Mouse (Mus musculus): ENCODE measurements around the gene Baiap3.

The Baiap3 gene

DNA sequence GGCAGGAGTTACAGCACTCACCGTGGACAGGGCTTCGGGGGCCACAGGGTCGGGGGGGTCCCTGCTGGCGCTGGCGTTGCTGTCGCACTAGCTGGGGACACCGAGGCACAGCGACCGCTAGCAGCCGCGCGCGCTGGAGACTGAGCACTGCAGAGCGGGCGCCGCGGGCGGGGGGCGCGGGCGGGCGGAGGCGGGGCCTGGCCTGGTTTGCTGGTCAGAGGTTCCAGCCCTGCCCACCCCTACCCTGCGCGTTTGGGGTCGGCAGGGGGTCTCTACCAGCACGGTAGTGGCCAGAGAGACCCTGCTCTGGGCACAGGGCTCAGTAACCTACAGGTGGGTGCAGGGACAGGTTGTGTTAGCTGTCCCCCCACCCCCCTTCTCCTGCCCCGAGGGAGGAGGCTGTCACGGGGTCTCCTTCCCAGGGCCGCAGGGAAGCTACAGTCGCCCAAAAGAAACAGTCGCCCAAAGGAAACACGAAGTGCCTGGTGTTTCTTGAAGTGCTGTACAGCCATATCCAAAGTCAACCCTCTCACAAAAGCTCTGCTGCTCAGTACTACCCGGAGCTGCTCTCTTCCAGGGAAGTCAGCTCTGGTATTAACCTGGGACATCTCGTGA, at the start of gene Baiap3:
Gene Baiap3 (minus strand): TSS at position 225 of the 615 bp plus-strand sequence.
- DNase-seq: peak; percentile 52 to 63

DNA sequence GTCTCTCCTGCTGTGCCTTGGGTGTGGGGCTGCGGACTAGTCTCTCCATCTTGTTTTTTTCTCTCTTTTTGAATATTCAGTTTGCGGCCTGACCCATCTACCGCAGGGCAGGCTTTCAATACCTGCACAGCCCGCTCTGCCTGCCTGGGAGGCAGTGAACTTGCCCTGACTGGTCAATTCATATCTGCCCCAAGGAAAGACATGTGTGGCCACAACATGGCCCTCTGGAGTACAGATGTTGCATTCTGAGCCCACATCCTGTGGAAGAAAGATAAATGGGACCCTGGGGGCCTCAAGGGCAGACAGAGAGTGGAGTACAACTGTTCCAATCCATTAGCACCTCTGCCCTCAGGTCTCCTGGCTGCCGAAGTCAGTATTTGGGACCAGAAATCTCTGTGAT, 41.9 kb upstream of the Baiap3 start, which contains the start of gene Prss34:
Gene Prss34 (plus strand): TSS at position 301 of the 400 bp plus-strand sequence.
- DNase-seq: no peak

DNA sequence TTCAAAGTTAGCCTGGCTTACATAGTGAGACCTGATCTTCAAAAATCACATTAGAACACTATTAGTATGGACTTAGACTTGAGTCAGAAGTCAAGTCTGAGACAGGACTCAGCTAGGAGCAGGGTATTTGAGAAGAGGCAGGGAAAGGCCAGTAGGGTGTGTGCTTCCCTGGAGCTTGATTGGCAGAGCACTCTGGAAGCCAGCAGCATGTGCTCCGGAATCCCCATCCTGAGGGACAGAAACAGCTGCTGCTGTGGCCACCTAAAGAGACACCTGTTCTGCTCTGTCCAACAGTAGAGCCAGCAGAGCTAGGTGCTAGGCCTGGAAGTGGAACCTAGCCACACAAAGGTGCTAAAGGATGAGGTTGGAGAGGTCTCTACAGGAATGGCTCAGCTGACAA, 37.9 kb upstream of the Baiap3 start:
- DNase-seq: no peak

DNA sequence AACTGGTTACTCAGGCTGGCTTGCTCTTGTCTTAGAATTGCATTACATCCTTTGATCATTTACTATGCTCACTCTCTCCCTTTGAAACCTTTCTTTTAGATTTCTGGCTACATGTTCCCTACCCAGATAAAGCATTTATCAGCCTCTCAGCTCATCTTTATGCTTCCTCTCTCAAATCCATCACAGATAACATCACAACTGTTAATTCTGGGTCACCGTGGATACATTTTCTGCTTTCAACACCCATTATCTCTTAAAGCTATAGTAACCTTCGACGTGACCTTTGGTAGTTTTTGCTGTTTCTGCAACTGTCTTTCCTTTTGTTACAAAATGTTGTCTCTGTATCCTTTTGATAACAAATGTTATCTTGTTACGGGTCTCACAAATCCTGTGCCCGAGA, 37.3 kb upstream of the Baiap3 start:
- no peak for DNase-seq

DNA sequence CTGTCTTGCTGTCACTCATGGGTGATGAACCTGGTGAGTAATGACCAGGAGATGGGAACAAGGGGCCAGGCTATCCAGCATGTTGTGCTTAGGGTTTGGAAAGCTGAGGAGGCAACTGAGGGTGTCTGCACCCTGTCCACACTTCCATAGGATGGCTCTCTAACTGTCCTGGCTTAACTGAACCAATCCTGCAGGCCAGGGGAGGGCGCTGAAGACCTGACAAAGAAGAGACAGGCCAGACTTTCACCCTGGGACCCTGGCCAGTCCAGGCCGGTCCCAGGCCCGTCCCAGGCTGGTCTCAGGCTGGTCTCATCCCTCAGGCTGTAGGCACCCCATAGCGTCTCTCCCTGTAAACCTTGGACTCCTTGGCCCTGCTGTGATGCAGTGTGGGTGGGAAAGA, 34.2 kb upstream of the Baiap3 start:
- no peak for DNase-seq

DNA sequence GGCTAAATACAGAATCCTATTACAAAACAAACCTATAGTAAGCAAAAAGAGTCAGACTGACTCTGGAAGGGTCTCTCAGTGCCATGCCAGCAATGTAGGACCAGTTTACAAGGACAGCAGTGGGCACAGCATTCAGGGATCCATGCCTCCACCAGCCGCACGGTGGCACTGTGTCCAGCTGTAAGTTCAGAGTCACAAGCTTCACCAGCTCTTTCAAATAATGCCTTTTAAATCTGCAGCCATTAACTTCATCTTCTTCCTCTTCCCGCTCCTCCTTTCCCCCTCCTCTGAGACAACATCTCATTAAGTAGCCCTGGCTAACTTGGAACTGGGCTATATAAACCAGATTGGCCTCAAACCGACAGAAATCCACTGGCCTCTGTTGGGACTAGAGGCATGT, 32.7 kb upstream of the Baiap3 start:
- DNase-seq: peak; percentile 40 to 48

DNA sequence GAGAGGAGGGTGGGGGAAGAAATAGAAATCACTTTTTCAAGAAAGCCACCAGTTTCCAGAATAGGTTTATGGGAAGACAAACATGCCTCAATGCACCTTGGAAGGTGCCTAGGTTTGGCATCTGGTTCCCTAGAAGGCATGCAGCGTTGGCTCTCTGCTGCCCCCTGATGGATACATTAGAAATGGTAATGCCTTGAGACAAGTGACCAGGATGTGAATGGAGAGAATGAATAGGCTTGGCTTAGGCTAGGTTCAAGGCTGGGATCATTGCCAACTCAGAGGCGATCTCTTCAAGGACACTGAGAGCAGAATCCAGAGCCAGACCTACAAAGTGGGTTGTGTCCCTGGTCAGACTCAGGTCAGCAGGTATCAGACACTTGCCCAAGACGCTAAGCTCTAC, 28.9 kb upstream of the Baiap3 start:
- peak; percentile 52 to 63 for DNase-seq

DNA sequence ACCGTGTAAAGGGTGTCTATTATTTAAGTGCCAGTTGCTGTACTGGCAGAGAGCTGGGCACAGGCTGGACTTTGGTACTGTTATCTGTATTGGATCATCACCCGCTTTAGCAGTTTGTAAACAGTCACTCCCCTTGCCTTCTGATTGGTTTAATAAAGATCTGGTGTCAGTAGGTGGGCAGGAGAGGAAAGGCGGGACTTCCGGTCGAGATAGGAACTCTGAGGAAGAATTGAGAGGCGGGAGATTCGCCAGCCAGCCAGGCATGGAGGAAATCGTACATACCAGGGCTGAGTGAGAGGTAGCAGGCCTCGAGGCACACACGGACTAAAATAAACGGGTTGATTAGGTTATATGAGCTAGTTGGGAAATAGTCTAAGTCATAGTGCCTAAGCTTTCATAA, 26.0 kb upstream of the Baiap3 start:
- DNase-seq: peak in 1 of 2 experiments; percentile 32

DNA sequence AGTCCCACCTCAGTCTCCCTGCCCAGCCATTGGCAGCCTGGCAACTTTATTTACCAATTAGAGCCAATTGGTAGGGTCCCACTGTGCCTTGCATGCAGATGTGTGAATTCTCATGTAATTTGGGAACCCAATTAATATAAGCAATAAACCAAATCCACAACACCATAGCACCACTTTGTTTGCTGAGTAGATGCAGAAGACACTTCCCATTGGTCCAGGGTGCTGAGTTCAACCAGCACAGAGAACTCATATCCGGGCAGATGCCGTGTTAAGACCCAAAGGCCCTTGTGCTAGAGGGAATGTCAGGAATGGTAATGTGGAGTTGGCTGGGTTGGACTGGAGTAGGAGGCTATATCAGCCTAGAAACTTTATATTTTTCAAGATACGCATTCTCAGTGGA, 19.7 kb upstream of the Baiap3 start:
- DNase-seq: no peak

DNA sequence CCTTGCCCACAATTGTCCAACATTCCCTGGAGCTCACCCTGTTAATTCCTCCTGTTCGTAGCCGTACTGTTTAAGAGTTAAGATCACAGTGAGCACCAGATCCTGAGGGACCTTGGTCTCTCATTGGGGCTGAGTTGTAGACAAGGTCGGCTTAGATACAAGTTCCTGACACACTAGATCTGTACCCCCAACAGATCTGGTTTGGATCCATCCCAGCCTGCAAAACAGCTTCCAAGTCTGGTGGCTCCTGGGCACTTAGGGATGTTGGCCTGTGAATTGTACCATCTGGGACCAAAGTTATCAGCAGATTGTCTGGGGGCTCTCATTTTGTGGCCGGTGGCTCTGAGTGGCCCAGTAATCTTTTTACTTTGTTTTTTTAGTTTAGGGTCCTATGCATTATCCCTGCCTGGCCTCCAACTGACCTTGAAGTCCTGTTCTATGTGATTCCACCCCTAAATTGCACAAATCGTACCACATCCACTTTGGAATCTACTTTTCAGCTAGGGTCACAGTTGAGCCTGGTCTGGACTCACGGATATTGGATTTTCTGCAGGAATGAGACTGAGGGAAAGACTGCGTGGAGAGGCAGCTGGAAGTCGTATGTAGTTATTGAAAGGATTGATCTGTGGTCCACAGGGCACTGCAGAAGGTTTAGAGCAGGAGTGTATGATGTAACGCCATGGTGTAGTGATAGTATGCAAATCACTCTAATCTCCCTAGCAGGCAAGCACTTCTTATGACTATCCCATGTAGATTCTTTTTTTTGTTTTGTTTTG, 18.6 kb upstream of the Baiap3 start, which contains the start of gene Ube2i:
Gene Ube2i (minus strand): TSS at position 52 of the 776 bp plus-strand sequence.
- no peak for DNase-seq

DNA sequence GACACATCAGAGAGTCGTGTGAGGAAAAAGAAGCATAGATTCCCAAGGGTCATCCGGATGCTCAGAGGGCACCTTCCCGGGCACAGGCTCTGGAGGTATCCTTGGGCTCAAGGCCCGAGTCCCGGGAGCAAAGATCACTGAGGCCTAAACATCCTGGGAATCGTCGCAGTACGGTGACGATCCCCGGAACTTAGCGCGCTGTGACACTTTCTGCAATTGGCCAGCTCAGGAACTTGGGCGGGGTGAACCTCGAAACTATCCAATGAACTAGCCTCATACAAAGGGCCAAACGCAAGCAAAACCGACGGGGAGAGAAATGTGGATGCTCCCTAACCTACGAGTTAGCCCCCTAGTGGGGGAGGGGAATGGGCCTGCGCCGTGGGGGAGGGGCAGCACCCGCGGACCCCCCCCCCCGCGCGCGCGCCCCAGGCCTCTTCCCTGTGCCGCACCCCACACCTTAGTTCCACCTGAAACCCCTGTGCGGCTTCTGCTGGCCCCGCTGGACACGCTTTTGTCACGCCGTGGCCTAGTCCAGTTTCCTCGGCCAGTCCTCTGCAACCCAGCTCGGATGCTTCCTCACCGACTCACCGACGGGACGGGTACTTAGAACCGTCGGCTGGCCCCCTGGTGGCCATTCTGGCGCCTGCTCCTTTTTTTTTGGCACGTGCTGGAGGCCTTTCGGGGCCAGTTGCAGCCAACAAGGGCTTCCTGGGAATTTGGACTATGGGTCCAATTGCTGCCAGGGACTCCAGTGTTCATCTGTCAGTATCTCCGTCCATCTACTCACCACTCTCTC, 17.7 kb upstream of the Baiap3 start:
- DNase-seq: peak; percentile 93 to 98

DNA sequence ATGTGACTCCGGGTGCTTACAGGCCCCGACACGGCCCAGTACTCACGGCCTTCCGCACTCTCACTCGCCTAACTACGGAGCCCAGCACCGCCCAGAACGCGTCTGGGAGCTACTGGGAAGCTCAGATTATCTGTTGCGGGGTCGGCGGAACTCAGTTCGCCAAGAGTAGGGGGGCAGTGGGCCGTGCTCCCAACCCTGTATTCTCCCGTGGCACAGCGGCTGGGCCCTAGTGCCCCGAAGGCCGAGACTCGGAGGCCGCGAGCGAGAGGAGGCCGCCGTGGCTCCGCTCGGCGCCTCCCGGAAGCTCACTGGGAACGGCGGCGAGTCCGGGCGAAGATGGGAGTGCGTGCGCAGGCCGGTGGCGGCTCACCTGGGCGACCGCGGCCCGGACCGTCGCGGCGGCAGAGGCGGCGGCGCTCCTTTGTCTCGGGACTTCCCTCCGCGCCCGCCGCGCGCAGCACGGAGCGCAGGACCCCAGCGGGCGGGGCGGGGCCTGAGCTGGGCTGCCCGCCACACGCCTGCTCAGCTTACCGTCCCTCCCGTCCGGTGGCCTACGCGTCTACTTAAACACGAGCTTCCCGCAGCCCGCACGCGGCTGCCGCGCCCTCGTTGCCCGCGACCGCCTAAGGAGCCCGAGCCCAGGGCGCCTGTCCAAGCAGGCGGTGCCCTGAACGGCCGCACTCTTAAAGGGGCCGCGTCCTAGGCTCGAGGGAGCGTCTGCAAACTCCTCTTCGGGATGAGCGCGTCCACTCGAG, 17.0 kb upstream of the Baiap3 start:
- DNase-seq: peak in 1 of 2 experiments; percentile 87

DNA sequence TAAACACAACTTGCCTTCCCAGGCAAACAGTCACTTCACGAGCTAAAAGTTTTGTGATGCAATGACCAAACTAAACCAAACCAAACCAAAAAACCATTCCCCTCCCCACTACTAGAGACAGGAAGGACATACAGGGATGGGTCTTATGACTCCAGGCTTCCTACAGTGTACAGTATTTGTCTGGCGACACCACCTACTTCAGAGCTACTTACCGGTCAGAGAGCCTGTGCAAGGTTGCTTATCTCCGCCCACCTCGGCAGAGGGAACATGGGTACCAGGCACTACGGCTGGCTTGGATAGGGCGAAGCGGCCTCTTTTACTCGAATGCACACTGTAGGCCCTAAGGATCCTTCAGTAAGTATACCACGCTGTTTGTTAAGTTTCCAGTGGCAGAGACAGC, 16.2 kb upstream of the Baiap3 start:
- DNase-seq: peak; percentile 9 to 37

DNA sequence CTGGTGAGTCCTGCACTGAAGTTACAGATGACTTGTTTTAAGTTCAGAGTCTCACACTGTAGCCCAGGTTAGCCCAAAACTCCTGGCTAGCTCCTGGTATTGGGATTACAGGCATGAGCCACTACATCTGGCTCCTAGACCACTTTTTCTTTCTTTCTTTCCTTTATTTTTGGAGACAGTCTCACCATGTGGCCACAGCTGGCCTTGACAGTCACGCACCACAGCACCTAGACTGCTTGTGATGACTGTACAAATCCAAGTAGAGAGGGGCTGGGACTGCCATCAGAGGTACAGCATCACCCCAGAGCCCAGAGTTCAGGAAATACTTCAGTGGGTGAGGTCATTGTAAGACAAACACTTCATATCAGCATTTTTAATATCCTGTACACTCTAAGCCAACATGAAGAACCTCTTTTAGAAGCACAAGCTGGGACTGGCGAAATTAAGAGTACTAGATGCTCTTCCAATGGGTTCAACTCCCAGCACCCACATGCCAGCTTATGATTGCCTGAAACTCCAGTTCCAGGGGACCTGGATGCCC, 14.7 kb upstream of the Baiap3 start:
- DNase-seq: no peak

DNA sequence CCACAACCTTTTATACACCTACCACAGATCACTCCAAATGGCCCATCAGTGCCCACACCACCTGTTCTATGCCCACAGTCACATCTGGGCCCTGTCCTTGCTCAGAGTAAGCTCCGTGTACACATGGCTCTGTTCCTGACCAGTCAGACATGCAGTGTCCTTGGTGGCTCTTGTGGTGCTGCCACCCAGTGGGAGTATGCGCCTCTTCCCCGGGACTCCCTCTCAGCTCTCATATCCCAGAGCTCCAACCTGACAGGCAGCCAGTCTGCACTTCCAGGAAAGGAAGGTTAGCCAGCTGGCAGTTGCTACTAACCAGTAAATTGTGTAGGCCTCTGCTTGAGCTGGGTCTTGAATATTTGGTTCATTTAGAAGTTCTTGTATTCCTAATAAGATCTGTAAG, 8.3 kb upstream of the Baiap3 start:
- no peak for DNase-seq

DNA sequence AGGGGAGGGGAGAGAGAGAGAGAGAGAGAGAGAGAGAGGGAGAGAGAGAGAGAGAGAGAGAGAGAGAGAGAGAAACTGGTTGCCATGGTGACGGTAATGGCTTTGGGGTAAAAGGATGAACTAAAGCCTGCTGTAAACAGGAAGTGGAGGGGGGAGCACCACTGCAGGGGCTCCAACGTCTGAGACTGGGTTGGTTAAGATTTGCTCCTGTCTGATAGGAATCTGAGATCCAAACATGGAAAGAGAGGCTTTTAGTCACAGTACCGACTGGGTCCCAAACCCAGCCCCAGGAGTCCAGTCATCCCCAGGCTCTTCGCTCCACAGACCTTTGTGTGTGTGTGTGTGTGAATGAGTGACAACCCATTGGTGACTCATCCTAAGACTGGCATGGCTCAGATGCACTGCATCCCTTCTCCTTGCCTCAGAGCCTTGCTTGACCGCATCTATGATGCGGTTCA, 1.7 kb upstream of the Baiap3 start:
- peak in 1 of 2 experiments; percentile 52 for DNase-seq

DNA sequence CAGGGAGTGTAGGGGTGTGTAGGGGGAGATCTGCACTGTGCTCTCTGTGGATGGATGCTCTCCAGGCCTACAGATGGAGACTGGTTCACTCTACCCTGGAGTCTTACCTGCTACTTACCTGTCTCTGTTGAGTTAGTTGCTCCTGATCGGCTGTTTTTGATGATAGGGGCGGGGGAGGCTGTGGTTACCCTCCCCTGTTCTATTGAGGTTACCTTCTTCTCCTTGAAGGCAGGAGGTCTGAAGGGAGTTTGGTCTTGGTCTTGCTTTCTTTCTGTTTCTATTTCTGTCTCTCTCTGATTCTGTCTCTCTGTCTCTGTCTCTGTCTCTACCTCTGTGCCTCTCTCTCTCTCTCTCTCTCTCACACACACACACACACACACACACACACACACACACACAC, 1.1 kb downstream of the Baiap3 start:
- peak in 1 of 2 experiments; percentile 3 for DNase-seq

DNA sequence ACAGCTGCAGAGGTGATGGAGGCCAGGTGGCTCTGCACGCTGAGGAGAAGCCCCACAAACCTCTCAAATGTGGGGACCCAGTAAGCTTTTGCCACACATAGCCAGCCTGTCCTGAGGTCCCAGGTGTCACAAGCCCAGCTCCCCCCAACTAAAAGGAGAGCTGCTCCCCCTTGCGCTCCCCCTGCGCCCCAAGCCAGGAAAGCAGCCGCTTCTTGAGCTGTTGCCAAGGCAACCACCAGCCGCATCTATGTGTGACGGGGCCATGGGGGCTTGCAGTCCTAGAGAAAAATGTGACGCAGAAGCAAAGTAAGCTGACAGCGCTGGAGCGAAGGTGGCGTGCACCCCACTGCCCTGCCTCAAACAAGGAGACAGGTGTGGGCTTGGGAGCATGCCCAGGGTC, 2.4 kb downstream of the Baiap3 start:
- DNase-seq: peak; percentile 57 to 82

DNA sequence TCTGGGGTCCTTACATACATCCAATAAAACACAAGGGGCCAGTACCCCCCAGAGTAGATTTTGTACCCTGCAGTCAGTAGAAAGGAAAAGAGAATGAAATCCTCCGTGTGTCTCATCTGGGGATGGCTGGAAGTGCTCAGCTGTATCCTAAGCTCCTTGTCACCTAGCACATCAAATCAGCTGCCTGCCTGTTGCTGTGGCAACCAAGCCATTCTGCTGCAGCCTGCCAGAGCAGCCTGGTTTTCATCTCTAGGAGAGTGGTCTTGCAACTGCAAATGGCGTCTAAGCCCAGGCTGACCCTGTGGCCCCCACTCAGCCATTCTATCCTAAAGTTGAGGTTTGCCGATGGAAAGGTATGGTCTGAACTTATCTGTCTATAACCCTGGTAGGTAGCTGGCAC, 3.5 kb downstream of the Baiap3 start:
- no peak for DNase-seq

DNA sequence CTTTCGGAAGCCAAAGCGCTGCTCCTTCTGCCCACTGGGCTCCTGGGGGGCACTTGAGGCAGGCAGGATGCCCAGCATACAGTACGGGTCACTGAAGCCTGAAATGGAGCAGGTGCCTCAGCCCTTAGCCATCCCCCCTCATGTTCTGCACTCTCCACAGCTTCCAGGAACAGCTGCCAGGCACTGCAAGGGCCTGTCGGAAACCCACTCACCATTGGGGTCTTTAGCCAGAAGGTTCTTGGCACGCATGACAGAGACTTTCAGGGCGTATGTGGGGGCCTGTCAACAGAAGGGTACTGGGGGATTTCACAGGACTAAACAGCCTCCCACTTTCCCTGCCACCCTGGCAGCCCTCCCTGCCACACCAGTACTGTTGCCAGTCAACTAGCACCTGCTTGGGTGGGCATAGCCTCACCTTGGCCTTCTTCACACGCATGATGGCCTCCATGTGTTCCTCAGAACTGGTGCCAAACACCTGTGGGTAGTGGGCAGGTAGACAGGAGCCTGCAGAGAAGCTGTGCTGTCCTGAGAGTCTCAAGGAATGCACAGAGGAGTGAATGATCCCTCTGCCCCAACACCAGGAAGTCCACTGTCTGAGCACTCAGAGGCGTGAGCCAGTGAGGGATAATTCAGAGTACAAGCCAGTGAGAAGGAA, 5.9 kb downstream of the Baiap3 start:
- DNase-seq: no peak

DNA sequence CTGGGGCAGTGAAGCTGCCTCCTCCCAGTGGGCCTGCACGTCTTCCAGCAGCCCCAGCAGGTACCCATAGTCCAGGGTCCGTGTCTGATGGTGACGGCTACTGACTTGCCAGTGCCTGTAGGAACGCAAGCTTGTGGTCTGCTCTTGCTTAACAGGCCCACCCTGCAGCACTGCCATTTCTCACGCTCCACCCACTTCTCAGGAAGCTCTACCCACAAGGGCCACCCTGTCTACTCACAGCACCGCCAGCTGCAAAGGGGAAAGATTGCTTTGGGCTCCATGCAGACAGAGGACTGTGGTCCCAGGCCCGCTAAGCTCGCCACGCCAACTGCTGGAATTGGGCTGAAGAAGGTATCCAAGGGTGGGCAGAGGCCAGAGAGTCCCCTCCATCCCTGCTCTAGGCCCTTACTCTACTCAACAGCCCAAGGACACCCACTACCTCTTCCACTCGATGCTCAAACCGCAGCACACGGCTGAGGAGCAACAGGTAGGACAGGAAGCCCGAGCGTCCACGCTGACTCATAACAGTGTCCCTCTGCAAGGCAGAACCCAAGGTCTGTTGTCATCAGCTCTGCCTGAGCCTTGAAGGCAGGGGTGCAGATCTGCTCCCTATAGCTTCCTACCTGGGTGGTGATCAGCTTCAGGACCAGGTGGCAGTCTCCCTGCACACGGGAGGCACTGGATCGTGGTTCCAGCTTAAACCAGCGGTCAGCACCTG, 8.0 kb downstream of the Baiap3 start:
- DNase-seq: peak; percentile 35 to 50

All from thymus, postnatal 36 days (tissue).